Mouse (Mus musculus) ES-CJ7 (cell line): ENCODE measurements around the gene Aff2.

Experiments used
- DNase-seq: peaks from one replicate; pipeline ENCODE4 v3.0.0; 2011; ENCODE audit warnings: low read depth, low spot score

Aff2 gene

GRCm38 (mm10) chrX:69360238-69361054 is at the start of gene Aff2:
TSS of gene Aff2 (plus strand) at chrX:69360294.
- DNase-seq, result peak; percentile 4

- DNase-seq, result no peak
Observed at GRCm38 (mm10) chrX:69337296-69337695, 22.8 kb upstream of the Aff2 start.

GRCm38 (mm10) chrX:69355621-69356020 is 4.5 kb upstream of the Aff2 start:
- no peak for DNase-seq

GRCm38 (mm10) chrX:69359360-69359759 is 734 bp upstream of the Aff2 start:
- DNase-seq, result no peak

- no peak for DNase-seq
Observed at GRCm38 (mm10) chrX:69359885-69360237, 233 bp upstream of the Aff2 start.

GRCm38 (mm10) chrX:69361055-69361558 is 1.0 kb downstream of the Aff2 start:
- peak; percentile 2 for DNase-seq

GRCm38 (mm10) chrX:69364198-69364597 is 4.1 kb downstream of the Aff2 start:
- no peak for DNase-seq

- no peak for DNase-seq
Observed at GRCm38 (mm10) chrX:69373341-69373740, 13.2 kb downstream of the Aff2 start.

GRCm38 (mm10) chrX:69389738-69390137 is 29.6 kb downstream of the Aff2 start:
- peak; percentile 27 for DNase-seq

- DNase-seq, result no peak
Observed at GRCm38 (mm10) chrX:69415043-69415442, 54.9 kb downstream of the Aff2 start.

- no peak for DNase-seq
Observed at GRCm38 (mm10) chrX:69438422-69438821, 78.3 kb downstream of the Aff2 start.

- no peak for DNase-seq
Observed at GRCm38 (mm10) chrX:69441937-69442336, 81.8 kb downstream of the Aff2 start.

GRCm38 (mm10) chrX:69460896-69461295 is 100.8 kb downstream of the Aff2 start:
- no peak for DNase-seq

- DNase-seq, result no peak
Observed at GRCm38 (mm10) chrX:69502061-69502460, 142.0 kb downstream of the Aff2 start.

- no peak for DNase-seq
Observed at GRCm38 (mm10) chrX:69518040-69518575, 158.0 kb downstream of the Aff2 start.

- DNase-seq, result no peak
Observed at GRCm38 (mm10) chrX:69540811-69541210, 180.7 kb downstream of the Aff2 start.

- no peak for DNase-seq
Observed at GRCm38 (mm10) chrX:69579903-69580459, 219.9 kb downstream of the Aff2 start.

GRCm38 (mm10) chrX:69608793-69609192 is 248.7 kb downstream of the Aff2 start:
- no peak for DNase-seq

GRCm38 (mm10) chrX:69663038-69663437 is 302.9 kb downstream of the Aff2 start:
- DNase-seq, result no peak

- DNase-seq, result no peak
Observed at GRCm38 (mm10) chrX:69666145-69666677, 306.1 kb downstream of the Aff2 start.

GRCm38 (mm10) chrX:69675691-69676090 is 315.6 kb downstream of the Aff2 start:
- DNase-seq, result no peak

- no peak for DNase-seq
Observed at GRCm38 (mm10) chrX:69698840-69699239, 338.7 kb downstream of the Aff2 start.

- no peak for DNase-seq
Observed at GRCm38 (mm10) chrX:69738972-69739371, 378.9 kb downstream of the Aff2 start.
